Mouse (Mus musculus) erythroblast, embryonic 14.5 days (primary cell): ENCODE results near the gene Glmn.

ENCODE experiments used
- GATA1 ChIP-seq: IDR thresholded peaks from 2 replicates; pipeline ENCODE4 v1.6.1; 2012; ENCODE audit warnings: low read length, inconsistent platforms, mixed read lengths
- TAL1 ChIP-seq: IDR thresholded peaks from 3 replicates; pipeline ENCODE4 v1.6.1; 2012; ENCODE audit warnings: low read length, inconsistent platforms, mixed read lengths

DNA sequence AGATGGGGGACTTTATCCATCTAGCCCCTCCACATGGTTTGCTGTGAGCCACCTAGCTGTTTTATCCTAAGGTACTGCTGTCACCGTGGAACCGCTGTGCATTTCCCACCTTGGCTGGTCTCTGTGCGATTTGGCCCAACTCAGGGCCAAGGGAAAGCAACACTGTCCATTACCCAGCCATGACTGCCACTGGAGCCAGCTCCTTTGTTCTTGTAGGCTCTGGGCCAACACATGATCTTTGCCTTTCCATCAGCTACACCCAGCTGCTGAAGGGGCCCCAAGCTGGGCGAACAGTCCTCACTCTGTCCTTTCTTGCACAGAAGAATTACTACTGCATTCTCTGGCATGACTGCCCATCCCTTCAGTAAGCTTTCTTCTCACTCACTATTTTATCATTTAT lies 79.1 kb downstream of the Glmn start:
- TF ChIP-seq GATA1 (no peak), TAL1 (no peak)
